Mouse (Mus musculus): ENCODE data around the gene Serinc3. TPM values are rescaled to one million over a fixed set of nuclear protein-coding genes. Genes with fewer than 3 reads are reported as not detected.

Serinc3 gene
- total and polyA plus RNA-seq, 3 experiments, result 345 to 611 (median 467) TPM

- peak; percentile 37; the same call in 1 of the 2 replicates for TF ChIP-seq E2F4 (IDR thresholded peaks at IDR 0.05; ENCODE audit: insufficient replicate concordance, low read depth, low read length)
Observed at GRCm38 (mm10) chr2:163644575-163645385, at the start of gene Serinc3 (continued).

DNA sequence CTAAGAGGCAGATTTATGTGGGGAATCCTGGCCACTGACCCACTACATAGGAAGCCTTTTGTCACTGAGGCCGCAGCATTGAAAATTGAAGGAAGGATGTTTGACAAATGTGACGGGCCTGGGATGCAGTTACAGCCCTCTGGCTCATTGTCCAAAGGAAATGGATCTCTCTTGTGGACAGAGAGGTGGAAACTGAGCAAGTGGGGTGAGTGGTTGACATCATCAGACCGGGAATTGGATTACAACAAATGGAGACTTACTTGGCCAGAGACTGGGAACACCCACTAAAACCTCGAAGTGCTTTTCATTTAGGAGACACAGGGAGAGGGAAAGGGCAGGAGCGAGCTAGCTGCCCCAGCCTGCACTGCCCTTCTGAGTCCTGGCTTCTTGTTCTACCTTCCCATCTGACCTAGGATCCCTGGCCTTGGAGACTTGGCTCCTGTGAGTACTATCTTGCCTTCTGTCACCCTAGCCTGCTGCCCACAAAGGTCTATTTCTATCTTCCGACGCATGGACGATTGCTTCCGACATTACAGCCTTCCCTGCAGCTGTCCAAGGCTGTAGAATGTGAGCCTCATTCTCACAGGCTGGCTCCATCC, 48.9 kb upstream of the Serinc3 start:
- Histone ChIP-seq H3K4me1 (ENCODE audit: control insufficient read depth in 1 of 2, insufficient read depth in 2 of 2) (peaks cover 36 to 91% of the 10 kb centered on the region in 2 experiments), H3K27me3 (replicated peaks) (no peaks in the 10 kb centered on the region), H3K4me2 (ENCODE audit: insufficient read depth, low read depth, poor library complexity, severe bottlenecking) (no peak overlapping the region), H3K36me3 (replicated peaks in 1 of 2; ENCODE audit: control insufficient read depth in 1 of 2, insufficient read depth in 1 of 2, low read length in 1 of 2) (peaks cover 11 to 67% of the 10 kb centered on the region in 2 experiments), H3K9me3 (replicated peaks; ENCODE audit: low read length) (no peaks in the 10 kb centered on the region), H3K27ac (ENCODE audit: insufficient read depth, low read depth) (peak overlapping the region; percentile 0; the same call in 1 of the 2 replicates), H3K79me2 (replicated peaks; ENCODE audit: control insufficient read depth, extremely low read depth, insufficient read depth, poor library complexity, severe bottlenecking) (peaks cover 96% of the 10 kb centered on the region), H3K9ac (ENCODE audit: insufficient read depth, low read depth) (no peak overlapping the region), H3K4me3 (replicated peaks in 1 of 3; ENCODE audit: low read depth in 2 of 3, low read length in 2 of 3, poor library complexity in 1 of 3) (no peak overlapping the region)
- dilution Hi-C loops (cut with MboI; ENCODE audit: extremely low pct_ligation_motif_present, extremely low pct_unique_long_range_greater_than_20kb, low sequenced_read_pairs) (no loop called here), in situ Hi-C loops (cut with MboI; ENCODE audit: low pct_ligation_motif_present, low pct_unique_long_range_greater_than_20kb, low sequenced_read_pairs) (no loop called here)
- no peak for TF ChIP-seq POLR2AphosphoS2 (IDR thresholded peaks at IDR 0.05; ENCODE audit: low read depth, low read length)
- no peak for TF ChIP-seq ZKSCAN1 (IDR thresholded peaks at IDR 0.05; ENCODE audit: borderline replicate concordance, low read depth, low read length)
- no peak for TF ChIP-seq RCOR1 (conservative IDR thresholded peaks at IDR 0.05; ENCODE audit: low read depth, low read length)
- no peak for TF ChIP-seq EP300 (IDR thresholded peaks at IDR 0.05; ENCODE audit: low read length)
- no peak for TF ChIP-seq CTCF (conservative IDR thresholded peaks at IDR 0.05 in 1 of 2, IDR thresholded peaks at IDR 0.05 in 1 of 2; ENCODE audit: low read depth in 2 of 2, low read length in 2 of 2)
- TF ChIP-seq NRF1 (IDR thresholded peaks at IDR 0.05; ENCODE audit: low read depth, low read length), result no peak
- no peak for TF ChIP-seq JUND (conservative IDR thresholded peaks at IDR 0.05; ENCODE audit: low read depth, low read length)
- DNase-seq (ENCODE audit: extremely low read depth), result no peak

DNA sequence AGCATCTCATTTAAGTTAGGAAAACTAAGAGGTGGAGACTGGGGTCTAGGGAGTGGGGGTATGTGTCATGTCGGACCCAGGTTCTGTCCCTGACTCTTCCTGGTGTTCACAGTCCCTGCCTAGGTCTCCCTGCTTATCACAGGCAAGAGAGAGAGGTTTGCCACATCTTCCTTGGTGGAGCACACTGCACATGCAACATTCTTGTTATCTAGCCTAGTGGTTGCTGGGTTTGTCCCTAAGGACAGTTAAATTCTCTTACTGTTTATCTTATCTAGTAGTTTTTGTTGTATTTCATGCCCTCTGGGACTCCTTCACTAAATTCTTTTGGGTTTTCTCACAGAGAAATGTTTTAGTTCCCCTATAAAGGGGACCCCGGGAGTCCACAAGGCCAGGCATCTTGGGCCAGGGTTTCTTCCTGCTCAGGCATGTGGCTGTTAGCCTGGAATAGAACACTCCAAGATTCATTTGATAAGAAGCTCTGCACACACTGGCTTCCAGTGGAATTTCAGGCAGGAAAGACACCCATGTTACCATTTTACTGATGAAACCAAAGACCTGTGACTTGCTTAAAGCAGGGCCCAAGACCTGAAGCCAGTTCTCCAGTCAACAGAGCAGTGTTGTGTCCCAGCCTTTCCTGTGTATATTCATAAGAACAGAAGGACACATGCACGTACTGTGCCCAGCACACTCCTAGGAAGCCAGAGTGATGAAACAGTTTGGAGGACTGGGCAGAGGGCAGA, 48.1 kb upstream of the Serinc3 start:
- dilution Hi-C loops (cut with MboI; ENCODE audit: extremely low pct_ligation_motif_present, extremely low pct_unique_long_range_greater_than_20kb, low sequenced_read_pairs), result no loop called here
- Histone ChIP-seq H3K27me3 (replicated peaks) (no peaks in the 10 kb centered on the region), H3K4me1 (ENCODE audit: control insufficient read depth in 1 of 2, insufficient read depth in 2 of 2) (peaks cover 30 to 89% of the 10 kb centered on the region in 2 experiments), H3K4me2 (ENCODE audit: insufficient read depth, low read depth, poor library complexity, severe bottlenecking) (no peak overlapping the region), H3K79me2 (replicated peaks; ENCODE audit: control insufficient read depth, extremely low read depth, insufficient read depth, poor library complexity, severe bottlenecking) (peaks cover 96% of the 10 kb centered on the region), H3K9me3 (replicated peaks; ENCODE audit: low read length) (no peaks in the 10 kb centered on the region), H3K27ac (ENCODE audit: insufficient read depth, low read depth) (peak overlapping the region; percentile 20; the same call in 1 of the 2 replicates), H3K36me3 (replicated peaks in 1 of 2; ENCODE audit: control insufficient read depth in 1 of 2, insufficient read depth in 1 of 2, low read length in 1 of 2) (peaks cover 11 to 65% of the 10 kb centered on the region in 2 experiments), H3K4me3 (replicated peaks in 1 of 3; ENCODE audit: low read depth in 2 of 3, low read length in 2 of 3, poor library complexity in 1 of 3) (no peak overlapping the region), H3K9ac (ENCODE audit: insufficient read depth, low read depth) (no peak overlapping the region)
- in situ Hi-C loops (cut with MboI; ENCODE audit: low pct_ligation_motif_present, low pct_unique_long_range_greater_than_20kb, low sequenced_read_pairs), result no loop called here
- TF ChIP-seq NRF1 (IDR thresholded peaks at IDR 0.05; ENCODE audit: low read depth, low read length), result no peak
- no peak for TF ChIP-seq ZC3H11A (IDR thresholded peaks at IDR 0.05; ENCODE audit: low read depth, low read length)
- TF ChIP-seq BHLHE40 (IDR thresholded peaks at IDR 0.05; ENCODE audit: low read depth, low read length), result no peak
- TF ChIP-seq SIN3A (IDR thresholded peaks at IDR 0.05; ENCODE audit: low read length), result no peak
- TF ChIP-seq USF1 (IDR thresholded peaks at IDR 0.05; ENCODE audit: low read depth, low read length), result no peak
- TF ChIP-seq HCFC1 (IDR thresholded peaks at IDR 0.05; ENCODE audit: low read depth, low read length), result no peak
- TF ChIP-seq JUN (IDR thresholded peaks at IDR 0.05; ENCODE audit: insufficient read depth, low read depth, low read length), result no peak
- no peak for TF ChIP-seq MAX (IDR thresholded peaks at IDR 0.05; ENCODE audit: low read length)
- no peak for TF ChIP-seq IRF4 (IDR thresholded peaks at IDR 0.05; ENCODE audit: low read depth, low read length)
- no peak for TF ChIP-seq NELFE (IDR thresholded peaks at IDR 0.05; ENCODE audit: low read depth, low read length)
- no peak for TF ChIP-seq CHD2 (IDR thresholded peaks at IDR 0.05; ENCODE audit: low read length)
- no peak for TF ChIP-seq E2F4 (IDR thresholded peaks at IDR 0.05; ENCODE audit: insufficient replicate concordance, low read depth, low read length)
- no peak for TF ChIP-seq SMC3 (IDR thresholded peaks at IDR 0.05; ENCODE audit: low read depth, low read length)
- DNase-seq (ENCODE audit: extremely low read depth), result no peak

Data from CH12.LX (cell line).